Mouse (Mus musculus) C2C12 (cell line): ENCODE data around the gene Elovl1.

Experiments
- CTCF ChIP-seq: IDR thresholded peaks from one replicate; pipeline ENCODE4 v1.5.1; 2011; ENCODE audit not compliant: control insufficient read depth, insufficient read depth, insufficient read length
- FOSL1 ChIP-seq: IDR thresholded peaks from one replicate; pipeline ENCODE4 v1.8.0; 2011; ENCODE audit warnings: mild to moderate bottlenecking, low read length; ENCODE audit not compliant: poor library complexity, insufficient read depth, severe bottlenecking
- MAX ChIP-seq: IDR thresholded peaks from one replicate; pipeline ENCODE4 v1.6.1; 2011; ENCODE audit warnings: mild to moderate bottlenecking, control low read depth
- MYOD1 ChIP-seq: IDR thresholded peaks from one replicate; pipeline ENCODE4 v1.6.1; 2011; ENCODE audit warnings: low read depth; ENCODE audit not compliant: control insufficient read depth, insufficient read length
- MYOG ChIP-seq: IDR thresholded peaks from one replicate; pipeline ENCODE4 v1.6.1; 2011; ENCODE audit not compliant: control insufficient read depth, insufficient read length; ENCODE audit errors: extremely low read depth

- TF ChIP-seq CTCF: no peak
- TF ChIP-seq MAX: no peak
- no peak for TF ChIP-seq MYOG
- no peak for TF ChIP-seq MYOD1
- no peak for TF ChIP-seq FOSL1
Measured at GRCm38 (mm10) chr4:118401918-118402317, 26.0 kb upstream of the Elovl1 start.
